Mouse (Mus musculus): ENCODE measurements around the gene Vamp5.

DNA sequence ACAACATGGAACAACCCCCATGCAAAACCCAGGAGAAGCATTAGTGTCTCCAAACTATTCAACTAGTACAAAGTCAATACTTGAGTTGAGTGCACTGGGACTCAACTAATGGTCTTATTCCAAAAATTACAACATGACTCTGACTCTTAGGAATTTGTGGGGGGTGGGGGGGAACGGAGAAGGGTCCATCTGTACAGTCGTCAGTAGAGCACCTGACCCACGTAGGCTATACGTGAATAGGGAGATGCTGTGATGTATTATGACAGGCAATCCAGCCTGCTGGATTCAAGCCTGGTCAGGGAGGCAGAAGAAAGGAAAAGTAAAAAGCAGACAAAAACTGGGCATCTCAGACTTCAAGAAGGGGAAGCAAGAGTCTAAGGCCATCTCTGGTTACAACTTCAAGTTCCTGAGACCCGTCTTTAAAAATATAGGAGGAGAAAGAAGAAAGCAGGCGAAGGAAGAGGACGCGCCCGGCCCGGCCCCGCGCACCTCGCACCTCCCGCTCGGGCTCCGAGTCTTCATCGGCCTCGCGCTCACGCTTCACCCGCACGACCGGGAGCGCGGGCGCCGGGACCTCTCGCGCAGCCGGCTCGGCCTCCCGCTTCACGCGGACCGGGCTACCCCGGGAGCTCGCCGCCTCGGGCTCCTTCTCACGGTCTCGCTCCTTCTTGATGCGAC, 35.7 kb downstream of the Vamp5 start:
- no peak for TF ChIP-seq CTCF (IDR thresholded peaks at IDR 0.05; ENCODE audit: control insufficient read depth, insufficient read depth, insufficient replicate concordance, low read depth, low read length)
- no peak for TF ChIP-seq POLR2A (IDR thresholded peaks at IDR 0.05; ENCODE audit: control insufficient read depth, low read depth, low read length)
